Mouse (Mus musculus) telencephalon, adult 2 months (tissue): ENCODE measurements around the gene 2810004N23Rik.
A peak's percentile ranks its signal among the peaks of the same experiment; 100 is the strongest.

ENCODE experiments used
- DNase-seq: peaks from one replicate; pipeline ENCODE4 v3.0.0-alpha.2; 2011; ENCODE audit warnings: low read depth, low spot score

2810004N23Rik gene

GRCm38 (mm10) chr8:124823497-124823896 is 39.4 kb downstream of the 2810004N23Rik start:
- no peak for DNase-seq

- DNase-seq = no peak
Observed at GRCm38 (mm10) chr8:124820125-124820524, 42.8 kb downstream of the 2810004N23Rik start.

GRCm38 (mm10) chr8:124819612-124820115 is 43.3 kb downstream of the 2810004N23Rik start:
- no peak for DNase-seq

- DNase-seq = no peak
Observed at GRCm38 (mm10) chr8:124817361-124817760, 45.6 kb downstream of the 2810004N23Rik start.

- DNase-seq = no peak
Observed at GRCm38 (mm10) chr8:124816866-124817265, 46.1 kb downstream of the 2810004N23Rik start.

GRCm38 (mm10) chr8:124815870-124816269 is 47.0 kb downstream of the 2810004N23Rik start:
- no peak for DNase-seq

- no peak for DNase-seq
Observed at GRCm38 (mm10) chr8:124813326-124813725, 49.6 kb downstream of the 2810004N23Rik start.

- no peak for DNase-seq
Observed at GRCm38 (mm10) chr8:124810689-124811394, 52.1 kb downstream of the 2810004N23Rik start.

- no peak for DNase-seq
Observed at GRCm38 (mm10) chr8:124810056-124810610, 52.8 kb downstream of the 2810004N23Rik start.

GRCm38 (mm10) chr8:124809419-124809818 is 53.5 kb downstream of the 2810004N23Rik start:
- DNase-seq = no peak

GRCm38 (mm10) chr8:124805990-124806389 is 56.9 kb downstream of the 2810004N23Rik start:
- DNase-seq = no peak

GRCm38 (mm10) chr8:124803824-124804702 is 58.9 kb downstream of the 2810004N23Rik start:
- DNase-seq = no peak

GRCm38 (mm10) chr8:124800542-124800941 is 62.4 kb downstream of the 2810004N23Rik start:
- no peak for DNase-seq

- DNase-seq = no peak
Observed at GRCm38 (mm10) chr8:124795781-124796488, 67.0 kb downstream of the 2810004N23Rik start.

GRCm38 (mm10) chr8:124794486-124794780 is 68.5 kb downstream of the 2810004N23Rik start:
- DNase-seq = peak; percentile 29

- DNase-seq = no peak
Observed at GRCm38 (mm10) chr8:124793661-124794485, 69.0 kb downstream of the 2810004N23Rik start.

- no peak for DNase-seq
Observed at GRCm38 (mm10) chr8:124793172-124793651, 69.7 kb downstream of the 2810004N23Rik start.

- peak; percentile 41 for DNase-seq
Observed at GRCm38 (mm10) chr8:124792708-124793107, 70.2 kb downstream of the 2810004N23Rik start, which contains the start of gene Trim67. Gene Trim67, plus strand, starts transcription at chr8:124793092.

- DNase-seq = peak; percentile 38
Observed at GRCm38 (mm10) chr8:124792186-124792585, 70.7 kb downstream of the 2810004N23Rik start.

- no peak for DNase-seq
Observed at GRCm38 (mm10) chr8:124791751-124792150, 71.2 kb downstream of the 2810004N23Rik start.
